13 mouse cellular contexts compared by ENCODE assay signal in the genomic region with DNA sequence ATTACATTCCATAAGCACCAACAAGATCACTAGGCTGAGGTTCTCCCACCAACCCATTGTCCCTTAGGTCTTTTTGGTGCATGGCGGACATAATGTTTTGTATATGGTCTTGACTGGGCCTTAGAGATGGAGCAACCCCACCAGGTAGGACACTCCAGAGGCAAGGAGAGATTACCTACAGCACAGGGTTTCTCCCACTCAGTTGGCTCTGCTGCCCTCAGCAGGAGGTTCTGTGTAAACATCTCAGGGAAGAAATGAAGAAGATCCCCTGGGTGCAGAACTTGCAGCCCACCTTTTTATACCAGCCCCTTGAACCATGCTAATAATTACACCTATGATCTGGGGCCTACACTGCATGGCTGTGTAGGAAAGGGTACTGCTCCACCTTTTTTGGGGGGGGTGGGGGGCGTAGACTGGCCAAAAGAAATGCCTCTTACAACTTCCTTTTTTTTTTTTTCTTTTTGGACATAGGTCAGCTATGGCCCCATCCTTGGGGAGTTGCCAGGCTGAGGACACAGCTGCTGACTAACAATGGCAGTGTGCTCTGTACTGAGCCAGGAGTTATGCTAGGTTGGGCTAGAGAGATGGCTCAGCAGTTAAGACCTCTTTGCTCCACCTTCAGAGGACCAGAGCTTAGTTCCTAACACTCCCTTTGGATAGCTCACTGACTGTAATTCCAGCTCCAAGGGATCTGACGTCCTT. TPM values are rescaled to one million over a fixed set of nuclear protein-coding genes. Genes with fewer than 3 reads are reported as not detected.
A peak's percentile ranks its signal among the peaks of the same experiment; 100 is the strongest.
DNase-seq lines count a peak whose midpoint lies in the region; ATAC-seq and TF ChIP-seq lines count a peak whose summit lies in the region.
"Had no signal": no experiment of that assay in that cellular context is flagged by ENCODE, and none has a peak within 500 bp of the region (broad histone marks: within the 10 kb centered on the region; RNA-seq: fewer than 3 reads in every experiment).

No protein-coding gene starts in this region.

- no peaks in the 10 kb centered on the region for H3K36me3 ChIP-seq in heart, embryonic 13.5 days
- no peaks in the 10 kb centered on the region for H3K36me3 ChIP-seq in liver, embryonic 11.5 days (ENCODE audit: control insufficient read depth, insufficient read depth, low read length)
- H3K36me3 ChIP-seq in liver, embryonic 12.5 days: no peaks in the 10 kb centered on the region
- H3K36me3 ChIP-seq: embryonic facial prominence, embryonic 12.5 days; midbrain, embryonic 10.5 days had no signal

- ATAC-seq in heart, embryonic 13.5 days (ENCODE audit: extremely low read depth, insufficient number of reproducible peaks, low FRiP score, low TSS enrichment): 0 out of 2 replicates have a peak, but pooled peaks have one; percentile 34
- no peak for ATAC-seq in liver, embryonic 11.5 days (replicated peaks; ENCODE audit: low FRiP score)
- ATAC-seq in liver, embryonic 12.5 days: no peak

- no peaks in the 10 kb centered on the region for H3K27me3 ChIP-seq in heart, embryonic 13.5 days (replicated peaks)
- H3K27me3 ChIP-seq in liver, embryonic 11.5 days (replicated peaks; ENCODE audit: control insufficient read depth, insufficient read depth, low read length): no peaks in the 10 kb centered on the region
- H3K27me3 ChIP-seq in liver, embryonic 12.5 days (replicated peaks): 0 out of 2 replicates have a peak, but pooled peaks cover 3% of the 10 kb centered on the region
- no peaks in the 10 kb centered on the region for H3K27me3 ChIP-seq in cerebellum, adult 2 months (ENCODE audit: control insufficient read depth, insufficient read depth, low read length)
- H3K27me3 ChIP-seq: embryonic facial prominence, embryonic 12.5 days had no signal

- H3K9ac ChIP-seq in heart, embryonic 13.5 days: no peak overlapping the region
- no peak overlapping the region for H3K9ac ChIP-seq in liver, embryonic 11.5 days (ENCODE audit: low read depth, low read length)
- no peak overlapping the region for H3K9ac ChIP-seq in liver, embryonic 12.5 days
- H3K9ac ChIP-seq: embryonic facial prominence, embryonic 12.5 days had no signal

- no peak for TF ChIP-seq CTCF in cerebellum, adult 2 months (IDR thresholded peaks at IDR 0.05; ENCODE audit: borderline replicate concordance, insufficient read depth, low read depth, low read length)

- no peak overlapping the region for H3K4me3 ChIP-seq in heart, embryonic 13.5 days
- H3K4me3 ChIP-seq in liver, embryonic 11.5 days (ENCODE audit: low read depth, low read length): no peak overlapping the region
- no peak overlapping the region for H3K4me3 ChIP-seq in liver, embryonic 12.5 days
- H3K4me3 ChIP-seq in cerebellum, adult 2 months (replicated peaks; ENCODE audit: insufficient read depth, low read depth, low read length): no peak overlapping the region
- H3K4me3 ChIP-seq: embryonic facial prominence, embryonic 12.5 days; midbrain, embryonic 10.5 days had no signal

- no peak overlapping the region for H3K4me2 ChIP-seq in heart, embryonic 13.5 days
- H3K4me2 ChIP-seq in liver, embryonic 11.5 days: no peak overlapping the region
- H3K4me2 ChIP-seq in liver, embryonic 12.5 days: no peak overlapping the region
- H3K4me2 ChIP-seq: embryonic facial prominence, embryonic 12.5 days had no signal

- no peaks in the 10 kb centered on the region for H3K9me3 ChIP-seq in heart, embryonic 13.5 days
- H3K9me3 ChIP-seq in liver, embryonic 11.5 days (ENCODE audit: control insufficient read depth, low read length): no peaks in the 10 kb centered on the region
- no peaks in the 10 kb centered on the region for H3K9me3 ChIP-seq in liver, embryonic 12.5 days (replicated peaks)
- H3K9me3 ChIP-seq: embryonic facial prominence, embryonic 12.5 days; midbrain, embryonic 10.5 days had no signal

- no peak for TF ChIP-seq POLR2A in cerebellum, adult 2 months (IDR thresholded peaks at IDR 0.05; ENCODE audit: borderline replicate concordance, insufficient read depth, low read length)

- H3K4me1 ChIP-seq in heart, embryonic 13.5 days: peaks cover 5% of the 10 kb centered on the region
- H3K4me1 ChIP-seq in liver, embryonic 11.5 days (replicated peaks; ENCODE audit: control insufficient read depth, insufficient read depth, low read length): no peaks in the 10 kb centered on the region
- H3K4me1 ChIP-seq in liver, embryonic 12.5 days: peaks cover 8% of the 10 kb centered on the region
- no peaks in the 10 kb centered on the region for H3K4me1 ChIP-seq in cerebellum, adult 2 months (ENCODE audit: control insufficient read depth, insufficient read depth, low read length)
- H3K4me1 ChIP-seq: embryonic facial prominence, embryonic 12.5 days had no signal

- no peak for DNase-seq in heart, adult 8-10 months (ENCODE audit: low spot score)
- peak; percentile 10 for DNase-seq in liver, embryonic 11.5 days (ENCODE audit: low spot score)
- DNase-seq in adrenal gland, postnatal 10 days: peak; percentile 71
- DNase-seq in lung, postnatal 4 days: peak; percentile 47 to 62
- DNase-seq in MN1 (ENCODE audit: low spot score): no peak
- DNase-seq in cerebellum, adult 2 months: no peak
- DNase-seq: spleen, adult 18-20 months; thymus, postnatal 4 days had no signal

- WGBS in heart, embryonic 13.5 days: 62% methylated on average over 3 of the region's 3 CpGs
- WGBS in liver, embryonic 11.5 days: 65% methylated on average over 3 of the region's 3 CpGs
- WGBS in liver, embryonic 12.5 days (ENCODE audit: insufficient replicate concordance): 38% methylated on average over 3 of the region's 3 CpGs
- WGBS in cerebellum, adult 2 months: 47% methylated on average over 3 of the region's 3 CpGs

- H3K27ac ChIP-seq in heart, embryonic 13.5 days (replicated peaks): no peak overlapping the region
- no peak overlapping the region for H3K27ac ChIP-seq in liver, embryonic 11.5 days (ENCODE audit: low read depth, low read length)
- H3K27ac ChIP-seq in liver, embryonic 12.5 days: no peak overlapping the region
- no peak overlapping the region for H3K27ac ChIP-seq in cerebellum, adult 2 months (ENCODE audit: insufficient read depth, low read length)
- H3K27ac ChIP-seq: embryonic facial prominence, embryonic 12.5 days; midbrain, embryonic 10.5 days had no signal

RNA-seq across cellular contexts. Expression of gene Olfml2a, which starts 12.8 kb away (rescaled TPM):
- polyA plus RNA-seq in heart, embryonic 13.5 days (2015; fragmentation: Nextera tagmentation; extraction: Ambion mirVana): 5.0 and 5.1 TPM in 2 replicates
- 1 to 10 TPM; 3.2 to 3.9 (median 3.6) TPM for total RNA-seq in heart, adult 8-10 months (2022)
- 0.38 and 0.75 TPM in 2 replicates for polyA plus RNA-seq in liver, embryonic 11.5 days (2014; fragmentation: Nextera tagmentation; extraction: Ambion mirVana)
- polyA plus RNA-seq in liver, embryonic 12.5 days (2016; fragmentation: Nextera tagmentation; extraction: Ambion mirVana): 0.12 and 0.13 TPM in 2 replicates
- 10 to 100 TPM; 18.8 to 21.1 TPM for total RNA-seq in adrenal gland, postnatal 10 days (2021)
- polyA plus RNA-seq in cerebellum, adult 2 months (2012; rRNA removed): 0.95 and 1.3 TPM in 2 replicates
- total RNA-seq: neutrophil, adult 5-6 weeks had no signal

RNA-seq across cellular contexts. Expression of gene Nr6a1, which starts 17.1 kb away (rescaled TPM):
- 0.87 and 1.2 TPM in 2 replicates for polyA plus RNA-seq in heart, embryonic 13.5 days (2015; fragmentation: Nextera tagmentation; extraction: Ambion mirVana)
- 1 to 10 TPM; 1.2 to 2.2 (median 1.9) TPM for total RNA-seq in heart, adult 8-10 months (2022)
- 3.3 and 5.1 TPM in 2 replicates for polyA plus RNA-seq in liver, embryonic 11.5 days (2014; fragmentation: Nextera tagmentation; extraction: Ambion mirVana)
- polyA plus RNA-seq in liver, embryonic 12.5 days (2016; fragmentation: Nextera tagmentation; extraction: Ambion mirVana): 2.1 and 2.4 TPM in 2 replicates
- 1 to 10 TPM; 4.6 to 7.4 TPM for total RNA-seq in adrenal gland, postnatal 10 days (2021)
- polyA plus RNA-seq in cerebellum, adult 2 months (2012; rRNA removed): 5.2 and 6.7 TPM in 2 replicates

RNA-seq across cellular contexts. Expression of gene Wdr38, which starts 52.7 kb away (rescaled TPM):
- 1.1 and 1.3 TPM in 2 replicates for polyA plus RNA-seq in heart, embryonic 13.5 days (2015; fragmentation: Nextera tagmentation; extraction: Ambion mirVana)
- under 1 TPM; 0.09 to 0.22 (median 0.13) TPM for total RNA-seq in heart, adult 8-10 months (2022)
- 1.4 TPM in 2 replicates for polyA plus RNA-seq in liver, embryonic 11.5 days (2014; fragmentation: Nextera tagmentation; extraction: Ambion mirVana)
- polyA plus RNA-seq in liver, embryonic 12.5 days (2016; fragmentation: Nextera tagmentation; extraction: Ambion mirVana): 0.89 and 1.3 TPM in 2 replicates
- under 1 TPM; 0.21 to 0.27 TPM for total RNA-seq in adrenal gland, postnatal 10 days (2021)
- 1.00 and 1.4 TPM in 2 replicates for polyA plus RNA-seq in cerebellum, adult 2 months (2012; rRNA removed)

Comparison
In these comparisons a context has a peak if more than half of its experiments do, and no peak if none do; other contexts are left out.
1. DNase-seq: peak in liver, embryonic 11.5 days (single experiment), adrenal gland, postnatal 10 days (single experiment) and lung, postnatal 4 days (2 of 2); none in heart, adult 8-10 months (single experiment), MN1 (single experiment) and cerebellum, adult 2 months (0 of 2).